Mouse (Mus musculus) MEL (cell line): ENCODE results near the gene Cat.

Experiments
- E2F4 ChIP-seq: IDR thresholded peaks from 2 replicates; pipeline ENCODE4 v1.6.1; 2011; ENCODE audit warnings: low read depth, low read length, improper control_type of control experiment, borderline replicate concordance
- POLR2A ChIP-seq, 2 experiments: IDR thresholded peaks; 2 replicates each; pipeline ENCODE4 v1.6.1; 2011 to 2012; ENCODE audit warnings: low read length in 2 of 2, mild to moderate bottlenecking in 2 of 2, control low read depth in 1 of 2, improper control_type of control experiment in 1 of 2, low read depth in 1 of 2, moderate library complexity in 1 of 2; ENCODE audit not compliant: control insufficient read depth in 1 of 2, insufficient read depth in 1 of 2, poor library complexity in 1 of 2
- POLR2AphosphoS2 ChIP-seq: IDR thresholded peaks from 2 replicates; pipeline ENCODE4 v1.6.1; 2011; ENCODE audit warnings: low read length, improper control_type of control experiment
- UBTF ChIP-seq: IDR thresholded peaks from 2 replicates; pipeline ENCODE4 v1.6.1; 2012; ENCODE audit warnings: low read depth, mild to moderate bottlenecking, inconsistent platforms, low read length, improper control_type of control experiment, moderate library complexity, borderline replicate concordance; ENCODE audit not compliant: insufficient read depth
- ZNF384 ChIP-seq: IDR thresholded peaks from 2 replicates; pipeline ENCODE4 v1.6.1; 2012; ENCODE audit warnings: low read depth, mild to moderate bottlenecking, inconsistent platforms, low read length, improper control_type of control experiment

DNA sequence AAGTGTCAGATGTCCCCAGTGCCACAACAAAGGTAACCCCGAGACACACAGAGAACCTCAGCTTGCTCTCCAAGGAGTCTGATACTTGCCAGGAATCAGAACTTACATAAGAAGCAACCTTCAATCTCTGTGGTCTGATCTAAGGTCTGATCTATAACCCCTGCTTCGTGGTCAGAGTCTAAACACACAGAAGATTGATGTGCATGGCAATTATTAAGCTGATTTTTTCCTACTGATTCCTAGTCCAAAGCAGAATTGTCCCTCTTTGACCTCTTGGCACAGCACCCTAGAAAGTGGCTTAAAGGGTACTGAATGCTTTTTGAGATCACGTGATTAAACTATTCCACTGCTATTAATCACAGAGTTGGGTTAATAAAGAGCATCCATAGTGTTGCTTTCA is 18.7 kb downstream of the Cat start:
- TF ChIP-seq POLR2A (IDR thresholded peaks at IDR 0.05; ENCODE audit: control insufficient read depth in 1 of 2, insufficient read depth in 1 of 2, low read depth in 1 of 2, low read length in 2 of 2, poor library complexity in 1 of 2) (no peak), POLR2AphosphoS2 (no peak), ZNF384 (no peak), UBTF (no peak), E2F4 (no peak)
